Mouse (Mus musculus): ENCODE data around the gene Grik5. TPM values are rescaled to one million over a fixed set of nuclear protein-coding genes. Genes with fewer than 3 reads are reported as not detected.

The Grik5 gene
- 0.80 and 1.2 TPM in 2 replicates for polyA plus RNA-seq (2015; fragmentation: Nextera tagmentation; extraction: Ambion mirVana)

DNA sequence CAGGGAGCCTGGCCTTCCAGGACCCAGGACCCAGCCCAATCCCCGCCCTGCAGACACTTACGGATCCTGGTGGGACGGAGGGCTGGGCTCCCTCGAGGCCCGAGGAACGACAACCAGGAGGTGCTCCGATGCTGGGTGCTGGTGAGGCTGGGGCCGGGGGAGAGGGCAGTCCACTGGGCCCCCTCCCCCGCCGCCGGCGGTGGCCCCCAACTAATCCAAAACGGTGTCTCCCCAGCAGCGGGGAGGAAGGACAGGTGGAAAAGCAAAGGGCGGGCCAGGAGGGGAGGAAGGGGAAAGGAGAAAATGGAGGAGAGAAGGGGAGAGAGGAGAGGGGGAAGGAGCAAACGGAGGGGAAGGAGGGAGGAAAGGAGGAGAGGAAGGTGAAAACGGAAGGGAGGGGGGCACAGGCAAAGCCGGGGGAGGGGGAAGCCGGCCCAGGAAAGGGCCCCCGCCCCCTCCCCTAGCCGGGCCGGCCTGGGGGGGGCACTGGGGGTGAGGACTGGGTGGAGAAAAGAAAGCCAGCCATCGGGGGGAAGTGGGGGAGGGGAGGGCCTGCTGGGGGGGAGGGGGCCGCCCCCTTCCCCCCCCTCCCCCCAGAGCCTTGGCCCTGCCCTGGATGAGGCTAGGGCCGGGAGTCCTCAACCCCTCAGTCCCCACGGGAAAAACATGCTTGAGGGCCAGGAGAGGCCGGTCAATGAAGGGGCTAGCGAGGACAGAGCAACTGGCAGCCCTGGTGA is at the start of gene Grik5, which contains the start of gene Zfp574:
TSS of gene Grik5 (minus strand) at position 368 of the 737 bp plus-strand sequence.
TSS of gene Zfp574 (plus strand) at position 589 of the 737 bp plus-strand sequence.
- peak; percentile 18 for DNase-seq (ENCODE audit: low spot score)

GRCm38 (mm10) chr7:25121240-25121786 is 49.2 kb upstream of the Grik5 start:
- DNase-seq (ENCODE audit: low spot score), result no peak

- DNase-seq (ENCODE audit: low spot score), result no peak
These were observed 48.1 kb upstream of the Grik5 start for GRCm38 (mm10) chr7:25120061-25120834.

DNA sequence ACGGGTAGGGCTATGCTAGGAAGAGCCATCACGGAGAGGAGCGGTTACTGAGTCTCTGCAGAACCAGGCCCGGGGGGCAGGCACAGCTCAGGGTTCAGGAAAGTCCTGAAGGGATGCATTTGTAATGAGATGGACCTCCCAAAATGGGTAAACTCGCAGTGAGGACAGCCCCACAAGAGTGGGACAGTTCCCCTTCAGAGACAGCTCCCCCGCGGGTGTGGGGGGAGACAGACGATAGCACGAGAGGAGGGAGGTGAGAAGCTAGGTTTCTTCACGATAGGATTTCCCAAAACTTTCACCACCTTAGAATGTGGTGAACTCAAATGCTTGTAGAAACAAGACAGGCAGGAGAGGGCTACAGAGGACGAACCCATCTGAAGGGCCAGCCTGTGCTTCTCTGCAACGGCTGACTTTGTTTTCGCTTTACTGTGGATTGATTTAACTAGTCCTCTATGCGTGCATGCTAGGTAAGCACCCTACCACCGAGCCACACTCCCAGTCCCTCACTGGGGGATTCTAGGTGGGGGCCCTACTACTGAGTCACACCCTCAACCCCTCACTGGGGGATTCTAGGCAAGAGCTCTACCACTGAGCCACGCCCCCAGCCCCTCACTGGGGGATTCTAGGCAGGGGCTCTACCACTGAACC is 40.9 kb upstream of the Grik5 start:
- no peak for DNase-seq (ENCODE audit: low spot score)

DNA sequence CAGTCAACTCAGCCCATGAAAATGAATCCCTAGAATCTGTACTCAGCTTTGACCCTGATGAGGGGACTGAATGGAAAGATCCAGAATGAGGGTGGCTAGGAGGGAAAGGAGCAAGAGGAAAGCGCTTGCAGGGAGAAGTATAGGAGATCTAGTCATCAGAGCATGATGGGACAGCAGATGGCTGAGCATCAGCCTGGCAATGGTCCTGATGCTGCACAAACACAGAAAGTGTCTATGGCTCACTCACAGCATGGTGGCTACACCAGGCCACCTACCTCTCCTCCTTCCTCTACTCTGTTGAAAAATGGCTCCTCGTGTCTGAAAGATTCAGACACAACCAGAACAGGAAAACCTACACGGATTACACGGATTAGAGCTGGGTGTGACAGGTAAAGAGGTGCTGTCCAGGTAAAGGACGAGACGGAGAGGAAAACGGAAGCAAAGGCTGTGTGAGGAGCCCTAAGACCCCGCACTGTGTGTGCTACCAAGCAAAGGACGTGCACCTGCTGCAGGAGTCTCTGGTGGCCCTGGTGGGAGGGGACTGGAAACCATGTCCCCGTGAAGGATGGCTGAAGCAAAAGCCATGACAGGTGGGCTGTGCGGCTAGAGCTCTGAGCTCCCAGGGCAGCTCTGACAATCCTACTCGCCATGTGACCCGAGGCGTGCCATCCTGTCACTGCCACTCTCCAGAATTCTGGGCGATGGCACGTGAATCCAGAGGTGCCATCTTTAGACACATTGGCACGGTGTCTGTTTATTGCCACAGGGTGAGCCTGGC is 40.2 kb upstream of the Grik5 start:
- DNase-seq (ENCODE audit: low spot score), result no peak

DNA sequence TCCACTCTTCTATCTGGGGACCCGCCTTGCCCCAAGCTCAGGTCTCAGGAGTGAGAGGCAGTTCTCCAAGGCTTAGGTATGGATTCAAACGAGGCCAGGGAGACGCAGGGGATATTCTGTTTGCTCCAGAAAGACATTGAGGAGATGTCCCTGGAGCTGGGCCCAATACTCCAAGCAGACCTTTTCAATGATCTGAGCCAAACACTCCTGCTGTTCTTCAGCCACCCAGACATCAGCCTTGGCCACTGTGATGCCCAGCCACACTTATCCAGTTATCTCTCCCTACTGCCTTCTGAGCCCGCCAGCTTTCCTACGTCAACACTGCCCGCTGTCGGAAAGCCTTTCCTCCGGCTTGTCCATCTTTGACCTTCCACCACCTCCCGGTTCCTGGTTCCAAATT is 38.2 kb upstream of the Grik5 start:
- DNase-seq (ENCODE audit: low spot score), result no peak

DNA sequence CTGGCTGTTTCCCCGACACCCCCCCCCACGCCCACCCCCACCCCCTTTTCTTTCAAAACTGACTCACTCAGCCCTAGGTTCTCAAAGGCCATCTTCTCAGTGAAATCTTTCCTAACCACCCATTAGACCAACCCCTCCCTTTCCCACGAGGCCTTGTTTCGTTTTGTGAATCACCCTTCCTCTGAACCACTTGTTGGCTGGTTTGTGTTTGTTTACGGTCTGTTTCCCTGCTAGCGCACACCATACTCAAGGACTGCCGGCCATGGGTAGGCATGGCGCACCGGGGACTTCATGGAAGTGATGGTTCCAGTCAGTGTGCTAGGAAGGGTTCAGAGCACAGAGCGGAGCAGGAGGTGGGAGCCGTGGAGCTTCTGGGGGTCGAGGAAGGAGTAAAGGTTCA is 37.2 kb upstream of the Grik5 start:
- no peak for DNase-seq (ENCODE audit: low spot score)

DNA sequence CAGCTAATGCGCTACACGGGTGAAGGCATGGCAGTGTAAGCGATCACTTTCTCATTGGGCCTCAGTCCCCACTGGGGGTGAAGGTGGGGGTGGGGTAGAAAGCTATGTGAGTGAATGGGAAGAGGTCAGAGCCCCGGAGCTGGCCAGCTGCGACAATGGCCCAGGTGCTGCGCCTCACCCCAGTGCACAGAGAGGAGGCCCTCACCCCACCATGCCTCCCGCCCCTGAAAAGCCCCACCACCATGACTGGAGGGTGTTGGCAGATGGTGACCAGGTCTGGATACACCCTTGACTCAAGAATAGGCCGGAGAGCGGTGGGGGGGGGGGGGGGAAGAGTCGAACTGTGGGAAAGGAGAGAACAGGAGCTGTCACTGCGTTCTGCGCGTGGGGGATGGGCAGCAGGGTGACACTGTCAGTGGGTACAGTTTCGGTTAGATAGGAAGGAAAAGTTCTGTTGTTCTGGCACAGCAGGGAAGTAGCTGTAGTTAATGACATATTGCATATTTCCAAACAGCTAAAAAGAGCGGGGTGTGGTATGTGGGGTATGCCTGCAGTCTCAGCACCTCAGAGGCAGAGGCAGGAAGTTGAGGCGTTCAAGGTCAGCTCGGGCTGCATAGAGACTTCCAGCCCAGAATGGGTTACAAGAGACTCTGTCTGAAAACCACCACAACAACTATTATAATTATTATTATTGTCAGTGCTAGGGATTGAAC is 34.8 kb upstream of the Grik5 start:
- DNase-seq (ENCODE audit: low spot score), result no peak

GRCm38 (mm10) chr7:25105411-25106160 is 33.4 kb upstream of the Grik5 start:
- DNase-seq (ENCODE audit: low spot score), result peak; percentile 87

DNA sequence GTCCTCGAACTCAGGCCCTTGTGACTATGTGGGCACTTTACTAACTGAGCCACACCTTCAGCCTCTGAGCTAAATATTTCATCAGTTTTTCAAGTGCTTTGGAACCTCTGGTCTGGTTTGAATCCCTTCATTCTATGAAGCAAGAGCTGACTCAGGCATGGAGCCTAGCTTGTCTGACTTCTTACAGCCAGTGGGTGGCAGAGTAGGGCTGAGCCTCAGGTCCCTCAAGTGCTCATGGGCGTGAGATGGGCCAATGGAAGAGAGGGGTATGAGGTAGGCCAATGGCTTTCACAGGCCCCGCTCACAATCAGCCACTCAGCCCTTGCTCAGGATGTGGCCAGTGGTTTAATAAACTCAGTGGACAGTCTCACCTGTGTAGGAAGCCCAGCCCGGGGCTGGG is 27.4 kb upstream of the Grik5 start:
- no peak for DNase-seq (ENCODE audit: low spot score)

DNA sequence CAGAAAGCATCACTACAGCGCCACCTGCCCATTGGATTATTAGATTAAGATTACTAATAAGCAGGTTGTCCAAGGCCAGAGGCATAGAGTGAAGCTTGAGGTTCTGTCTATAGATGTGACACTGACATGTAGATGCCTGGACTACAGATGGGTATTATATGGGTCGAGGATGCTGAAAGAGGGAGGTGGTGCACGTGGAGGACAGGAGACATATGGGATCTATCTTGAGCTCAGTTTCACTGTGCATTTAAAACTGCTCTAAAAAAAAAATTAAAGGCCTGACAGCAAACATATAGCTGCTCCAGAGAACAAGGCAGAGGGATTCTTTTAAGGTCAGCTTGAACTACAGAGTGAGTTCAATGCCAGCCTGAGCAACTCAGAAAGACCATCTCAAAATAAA is 26.0 kb upstream of the Grik5 start:
- no peak for DNase-seq (ENCODE audit: low spot score)

GRCm38 (mm10) chr7:25089875-25090274 is 17.7 kb upstream of the Grik5 start:
- no peak for DNase-seq (ENCODE audit: low spot score)

- peak; percentile 26 for DNase-seq (ENCODE audit: low spot score)
These were observed 16.8 kb upstream of the Grik5 start for GRCm38 (mm10) chr7:25088968-25089367.

GRCm38 (mm10) chr7:25088531-25088930 is 16.4 kb upstream of the Grik5 start:
- peak; percentile 15 for DNase-seq (ENCODE audit: low spot score)

DNA sequence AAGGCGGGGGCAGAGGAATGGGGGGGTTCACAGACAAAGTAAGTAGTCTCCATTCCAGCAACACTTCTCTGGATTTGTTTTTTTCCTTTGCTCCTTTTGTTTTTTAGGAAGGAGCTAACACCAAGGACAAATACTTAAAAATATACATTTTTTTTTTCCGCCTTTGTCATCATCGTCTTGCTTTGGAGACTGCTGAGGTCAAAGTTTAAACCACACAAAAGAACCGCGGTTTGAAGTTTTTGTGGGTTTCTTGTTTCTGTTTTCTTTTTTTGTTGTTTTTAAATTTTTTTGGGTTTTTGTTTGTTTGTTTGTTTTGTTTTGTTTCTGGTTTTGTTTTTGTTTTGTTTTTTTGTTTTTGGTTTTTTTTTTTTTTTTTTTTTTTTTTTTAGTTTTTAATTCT is 15.8 kb upstream of the Grik5 start:
- DNase-seq (ENCODE audit: low spot score), result peak; percentile 37

- peak; percentile 11 for DNase-seq (ENCODE audit: low spot score)
These were observed 15.2 kb upstream of the Grik5 start for GRCm38 (mm10) chr7:25087256-25087912.

- DNase-seq (ENCODE audit: low spot score), result peak; percentile 49
These were observed 14.5 kb upstream of the Grik5 start for GRCm38 (mm10) chr7:25086656-25087055.

DNA sequence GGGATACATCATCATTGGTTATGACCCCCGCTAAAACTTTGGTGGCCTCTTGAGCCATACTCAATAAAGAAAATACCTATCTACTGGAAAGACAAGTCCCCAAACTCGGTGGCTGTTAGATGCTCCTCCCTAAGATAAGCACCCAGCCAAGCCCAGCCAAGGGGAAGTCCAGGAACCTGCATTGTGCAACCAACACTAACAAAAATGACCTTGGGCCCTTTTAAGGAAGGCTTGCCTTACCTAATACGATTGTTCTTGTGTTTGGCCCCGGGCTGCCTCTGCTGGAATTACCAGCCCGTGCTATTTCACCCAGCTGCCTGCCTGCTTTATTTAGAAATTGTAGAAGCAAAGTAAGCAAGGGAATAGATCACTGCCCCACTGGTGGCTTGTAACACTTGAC is 12.5 kb upstream of the Grik5 start:
- no peak for DNase-seq (ENCODE audit: low spot score)

DNA sequence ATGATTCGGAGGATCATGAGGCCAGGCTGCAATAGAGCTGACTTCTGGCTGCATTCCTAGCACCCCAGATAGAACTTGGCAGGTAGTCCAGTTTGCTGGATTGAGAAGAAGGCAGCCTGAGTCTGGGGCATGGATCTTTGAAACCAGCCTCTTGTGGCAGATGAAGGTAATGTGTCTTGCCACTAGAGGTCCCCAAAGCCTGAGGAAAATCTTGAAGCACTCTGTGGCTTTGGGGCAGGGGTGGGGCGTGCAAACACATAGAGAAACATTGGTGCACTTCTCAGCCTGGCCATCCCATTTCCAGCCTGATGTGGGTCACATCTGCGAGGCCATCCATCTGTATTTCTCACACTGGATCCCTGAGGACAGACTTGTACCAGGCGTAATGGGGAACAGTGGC is 10.4 kb upstream of the Grik5 start:
- DNase-seq (ENCODE audit: low spot score), result peak; percentile 67
